Mouse (Mus musculus): Measurements from ENCODE around the gene Slc6a21. TPM values are rescaled to one million over a fixed set of nuclear protein-coding genes. Genes with fewer than 3 reads are reported as not detected.
A peak's percentile ranks its signal among the peaks of the same experiment; 100 is the strongest.

Slc6a21 gene
- total RNA-seq (2021) = under 1 TPM; 0.40 to 0.59 TPM
- long read RNA-seq, experiment 1 = 0 reads
- long read RNA-seq, experiment 2 = 0 reads

- intact Hi-C loops (cut with DNase I) = no loop called here
- DNase-seq (ENCODE audit: low spot score in 2 of 2) = peak; percentile 73 to 75
Observed at GRCm38 (mm10) chr7:45277136-45277760, at the start of gene Slc6a21. Slc6a21 (plus strand) TSS chr7:45277513.

- DNase-seq (ENCODE audit: low spot score in 2 of 2) = no peak
- intact Hi-C loops (cut with DNase I) = no loop called here
Observed at GRCm38 (mm10) chr7:45228548-45228947, 48.8 kb upstream of the Slc6a21 start.

- no peak for DNase-seq (ENCODE audit: low spot score in 2 of 2)
- intact Hi-C loops (cut with DNase I) = no loop called here
Observed at GRCm38 (mm10) chr7:45229046-45229445, 48.3 kb upstream of the Slc6a21 start.

- intact Hi-C loops (cut with DNase I) = loop anchor here (5.0 kb wide), 1 partner anchor 62 kb away; no protein-coding TSS in a partner anchor
Observed at GRCm38 (mm10) chr7:45229459-45230203, 47.7 kb upstream of the Slc6a21 start.

GRCm38 (mm10) chr7:45231192-45231591, 46.1 kb upstream of the Slc6a21 start:
- intact Hi-C loops (cut with DNase I) = loop anchor here (5.0 kb wide), 1 partner anchor 64 kb away; no protein-coding TSS in a partner anchor
- no peak for DNase-seq (ENCODE audit: low spot score in 2 of 2)

More at GRCm38 (mm10) chr7:45229459-45230203, 47.7 kb upstream of the Slc6a21 start:
- no peak for DNase-seq (ENCODE audit: low spot score in 2 of 2)

GRCm38 (mm10) chr7:45231941-45232340, 45.4 kb upstream of the Slc6a21 start:
- intact Hi-C loops (cut with DNase I) = loop anchor here (5.0 kb wide), 1 partner anchor 65 kb away; no protein-coding TSS in a partner anchor
- no peak for DNase-seq (ENCODE audit: low spot score in 2 of 2)

GRCm38 (mm10) chr7:45232716-45233465, 44.4 kb upstream of the Slc6a21 start:
- intact Hi-C loops (cut with DNase I) = loop anchor here (5.0 kb wide), 1 partner anchor 66 kb away; no protein-coding TSS in a partner anchor
- peak; percentile 31 to 60 for DNase-seq (ENCODE audit: low spot score in 2 of 2)

GRCm38 (mm10) chr7:45233580-45234332, 43.6 kb upstream of the Slc6a21 start:
- intact Hi-C loops (cut with DNase I) = loop anchor here (5.0 kb wide), 1 partner anchor 66 kb away; no protein-coding TSS in a partner anchor
- DNase-seq (ENCODE audit: low spot score in 2 of 2) = peak; percentile 73 to 79

GRCm38 (mm10) chr7:45234333-45234841, 42.9 kb upstream of the Slc6a21 start:
- DNase-seq (ENCODE audit: low spot score in 2 of 2) = no peak
- intact Hi-C loops (cut with DNase I) = loop anchor here (5.0 kb wide), 1 partner anchor 67 kb away; no protein-coding TSS in a partner anchor

- DNase-seq (ENCODE audit: low spot score in 2 of 2) = no peak
- intact Hi-C loops (cut with DNase I) = loop anchor here (5.0 kb wide), 1 partner anchor 68 kb away; no protein-coding TSS in a partner anchor
Observed at GRCm38 (mm10) chr7:45234922-45235571, 42.3 kb upstream of the Slc6a21 start.

GRCm38 (mm10) chr7:45235656-45236180, 41.6 kb upstream of the Slc6a21 start:
- intact Hi-C loops (cut with DNase I) = no loop called here
- no peak for DNase-seq (ENCODE audit: low spot score in 2 of 2)

- DNase-seq (ENCODE audit: low spot score in 2 of 2) = no peak
- intact Hi-C loops (cut with DNase I) = no loop called here
Observed at GRCm38 (mm10) chr7:45237747-45238699, 39.3 kb upstream of the Slc6a21 start.

GRCm38 (mm10) chr7:45238723-45239496, 38.4 kb upstream of the Slc6a21 start, which contains the start of gene Cd37:
Cd37 (minus strand) TSS chr7:45239115.
- intact Hi-C loops (cut with DNase I) = no loop called here
- DNase-seq (ENCODE audit: low spot score in 2 of 2) = no peak

- DNase-seq (ENCODE audit: low spot score in 2 of 2) = no peak
- intact Hi-C loops (cut with DNase I) = no loop called here
Observed at GRCm38 (mm10) chr7:45240109-45240508, 37.2 kb upstream of the Slc6a21 start.

GRCm38 (mm10) chr7:45240633-45241388, 36.5 kb upstream of the Slc6a21 start, which contains the start of gene Slc6a16:
Slc6a16 (plus strand) TSS chr7:45241085.
- intact Hi-C loops (cut with DNase I) = no loop called here
- peak; percentile 70 to 73 for DNase-seq (ENCODE audit: low spot score in 2 of 2)

Measured in left cerebral cortex, postnatal 14 days (tissue).